Mouse (Mus musculus): ENCODE results near the gene Clns1a.

Gene Clns1a

DNA sequence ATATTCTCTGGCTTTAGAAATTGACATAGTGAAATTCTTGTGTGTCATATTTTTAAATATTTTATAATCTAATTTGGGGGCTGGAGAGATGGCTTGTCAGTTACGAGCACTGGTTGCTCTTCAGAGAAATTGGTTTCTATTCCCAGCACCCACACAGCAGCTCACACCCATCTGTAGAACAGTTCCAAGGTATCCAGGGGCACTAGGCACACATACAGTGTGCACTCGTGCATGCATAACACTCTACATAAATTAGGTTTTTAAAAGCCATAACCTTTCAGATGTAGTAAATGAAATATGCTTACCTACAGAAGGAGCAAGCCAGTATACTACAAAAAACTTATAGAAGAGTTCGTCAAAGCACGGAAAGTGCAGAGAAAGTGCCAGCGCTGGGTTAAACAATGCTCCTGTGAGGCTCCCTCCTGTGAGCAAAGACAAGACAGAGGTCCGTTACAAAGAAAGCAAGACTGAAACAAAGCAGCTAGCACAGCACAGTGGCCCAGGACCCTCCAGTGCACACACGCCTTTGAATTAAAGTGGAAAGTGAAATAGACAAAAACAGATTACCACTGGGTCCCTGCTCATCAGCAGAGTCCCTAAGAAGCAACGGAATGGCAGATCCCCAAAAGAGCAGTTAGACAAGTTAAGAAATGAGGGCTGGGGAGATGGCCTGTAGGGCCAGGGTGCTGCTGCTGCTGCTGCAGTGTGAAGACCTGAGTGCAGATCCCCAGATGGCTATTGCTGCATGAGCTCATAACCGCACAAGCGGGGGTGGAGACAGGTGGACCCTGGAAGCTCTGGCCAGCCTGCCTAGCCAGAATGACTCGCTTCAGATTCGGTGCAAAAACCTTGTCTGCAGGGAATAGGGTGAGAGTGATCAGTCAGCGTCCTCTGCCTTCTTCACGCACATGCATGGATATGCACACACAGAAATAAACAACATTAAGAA is 32.5 kb downstream of the Clns1a start:
- in situ Hi-C loops (cut with MseI, MboI) = no loop called here

DNA sequence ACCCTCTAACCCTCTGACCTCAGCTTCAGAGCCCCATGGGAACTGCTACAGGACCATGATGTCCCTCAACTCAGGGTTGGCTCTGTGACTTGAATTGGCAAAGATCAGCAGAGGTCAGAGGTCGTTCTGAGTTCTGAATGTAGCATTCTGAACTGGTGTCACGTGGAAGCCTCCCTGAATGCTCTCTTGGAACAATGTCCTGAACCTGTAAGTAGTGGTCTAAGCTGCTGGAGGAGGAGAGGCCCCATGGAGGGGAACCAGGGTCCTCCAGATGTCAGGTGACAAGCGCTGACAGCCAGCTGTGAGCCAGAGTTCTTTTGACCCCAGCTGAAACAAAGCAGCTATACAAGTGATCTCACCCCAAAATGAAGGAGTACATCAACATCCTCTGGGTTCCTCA is 34.0 kb downstream of the Clns1a start:
- in situ Hi-C loops (cut with MseI, MboI) = no loop called here

DNA sequence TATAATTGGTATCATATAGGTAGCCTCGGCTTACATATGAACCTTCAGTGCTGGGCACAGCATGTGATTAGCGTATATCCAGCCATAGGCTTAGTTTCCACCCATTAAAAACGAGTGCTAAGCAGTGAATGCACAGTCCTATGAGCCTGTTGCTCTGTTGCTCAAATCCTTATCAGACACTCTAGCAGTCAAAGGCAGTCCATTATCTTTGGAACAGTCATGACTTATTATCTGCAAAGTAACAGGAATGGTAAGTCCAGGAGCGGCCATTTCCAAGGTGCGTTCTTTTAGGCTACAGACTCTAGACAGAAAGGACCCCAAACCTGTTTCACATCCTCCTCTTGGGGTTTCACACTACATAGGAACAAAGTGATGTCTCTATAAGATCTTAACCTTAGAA is 37.2 kb downstream of the Clns1a start:
- in situ Hi-C loops (cut with MseI, MboI) = no loop called here

DNA sequence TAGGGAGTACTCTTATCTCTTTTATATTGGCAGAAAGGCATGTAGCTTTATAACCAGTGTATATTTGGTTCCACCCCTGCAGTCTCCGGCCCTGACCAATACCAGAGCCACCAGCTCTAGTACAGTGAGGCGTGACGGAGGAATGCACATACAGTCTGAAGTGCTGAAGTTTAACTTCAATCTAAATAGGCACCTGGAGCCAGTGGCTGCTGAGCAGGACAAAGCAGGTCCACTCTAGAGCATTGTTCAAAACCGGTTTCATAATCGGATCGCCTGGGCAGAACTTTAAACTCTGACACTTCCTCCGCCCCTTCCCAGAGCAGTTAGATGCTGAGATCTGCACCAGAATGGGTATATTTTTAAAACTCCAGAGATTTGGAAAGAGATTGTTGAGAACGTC is 38.6 kb downstream of the Clns1a start:
- in situ Hi-C loops (cut with MseI, MboI) = no loop called here

DNA sequence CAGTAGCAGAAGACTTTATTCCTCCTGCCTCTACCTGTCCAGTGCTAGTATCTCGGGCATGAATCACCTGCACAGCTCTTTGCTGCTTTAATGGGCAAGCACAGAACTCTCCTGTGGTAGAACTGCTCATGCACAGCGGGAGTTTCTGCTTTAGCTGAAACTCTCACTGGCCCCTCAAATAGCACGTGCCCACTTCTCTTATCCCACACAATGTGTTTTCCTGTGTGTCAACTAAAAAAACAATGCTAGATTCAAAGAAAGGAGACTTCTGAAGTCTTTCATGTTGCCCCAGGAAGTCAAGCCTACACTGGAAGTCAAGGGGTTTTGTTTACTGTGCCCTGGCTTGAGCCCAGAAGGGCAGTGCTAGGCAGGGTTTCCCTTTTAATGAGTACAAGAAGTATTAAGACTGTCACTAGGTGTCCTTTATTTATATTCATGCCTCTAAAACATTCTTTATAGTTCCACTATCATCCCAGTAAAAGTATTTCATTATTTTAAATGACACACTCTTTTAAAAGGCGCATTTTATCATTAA is 39.5 kb downstream of the Clns1a start:
- in situ Hi-C loops (cut with MseI, MboI) = no loop called here

DNA sequence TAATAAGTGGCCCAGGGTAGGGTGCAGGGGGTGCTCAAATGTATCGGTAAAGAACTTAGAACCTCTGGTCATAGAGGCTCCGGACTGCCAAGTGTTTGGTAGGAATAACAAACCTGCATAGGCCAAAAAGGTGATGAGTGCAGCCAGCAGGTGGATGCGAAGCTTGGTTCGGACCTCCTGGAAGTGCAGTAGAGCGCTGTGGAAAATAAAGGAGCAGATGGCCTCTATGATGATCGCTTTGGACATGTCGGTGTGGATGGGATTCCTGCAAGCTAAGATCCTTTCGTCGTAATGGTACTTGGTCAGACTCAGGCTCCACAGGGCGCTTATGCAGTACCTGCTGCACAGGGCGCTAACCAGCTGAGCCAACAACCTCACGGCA is 40.8 kb downstream of the Clns1a start:
- in situ Hi-C loops (cut with MseI, MboI) = no loop called here

DNA sequence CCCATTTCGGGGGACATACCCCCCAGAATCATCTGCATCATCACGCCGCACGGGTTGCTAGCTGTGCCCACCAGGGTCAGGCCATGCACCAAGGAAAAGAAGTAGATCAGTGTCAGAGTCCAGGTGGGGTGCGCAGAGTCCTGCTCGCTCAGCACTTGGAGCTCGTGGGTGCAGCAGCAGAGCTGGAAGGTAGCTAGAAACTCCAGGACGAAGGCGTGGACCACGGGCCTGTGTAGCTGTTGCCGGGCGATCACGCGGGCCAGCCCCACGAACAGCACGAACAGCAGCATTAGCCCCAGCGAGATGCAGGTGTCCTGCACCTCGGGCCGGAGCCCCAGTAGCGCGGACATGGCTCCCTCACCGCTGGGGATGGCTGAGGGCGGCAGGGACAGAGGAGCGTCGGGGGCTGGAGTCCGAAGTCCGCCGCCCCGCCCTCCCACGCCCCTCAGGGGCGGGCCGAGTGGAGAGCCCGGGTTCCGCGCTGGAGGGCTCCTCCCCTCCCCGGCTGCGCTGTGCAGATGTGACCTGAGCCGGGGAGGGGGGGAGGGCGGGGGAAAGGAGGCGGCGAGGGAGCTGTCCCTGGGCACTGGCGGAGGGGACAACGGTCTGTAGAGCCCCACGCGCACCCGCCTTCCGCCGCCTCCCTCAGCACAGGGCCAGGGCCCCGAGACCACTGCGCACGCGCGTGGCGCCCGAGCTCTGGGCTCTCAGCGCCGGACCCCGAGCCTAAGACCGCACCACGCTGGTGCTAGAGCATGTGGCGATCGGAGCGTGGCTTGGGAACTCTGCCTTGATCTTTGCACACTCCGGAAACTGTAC is 41.4 kb downstream of the Clns1a start, which contains the start of gene Aqp11:
Gene Aqp11, minus strand, starts transcription at position 652 of the 819 bp plus-strand sequence.
- in situ Hi-C loops (cut with MseI, MboI) = no loop called here

DNA sequence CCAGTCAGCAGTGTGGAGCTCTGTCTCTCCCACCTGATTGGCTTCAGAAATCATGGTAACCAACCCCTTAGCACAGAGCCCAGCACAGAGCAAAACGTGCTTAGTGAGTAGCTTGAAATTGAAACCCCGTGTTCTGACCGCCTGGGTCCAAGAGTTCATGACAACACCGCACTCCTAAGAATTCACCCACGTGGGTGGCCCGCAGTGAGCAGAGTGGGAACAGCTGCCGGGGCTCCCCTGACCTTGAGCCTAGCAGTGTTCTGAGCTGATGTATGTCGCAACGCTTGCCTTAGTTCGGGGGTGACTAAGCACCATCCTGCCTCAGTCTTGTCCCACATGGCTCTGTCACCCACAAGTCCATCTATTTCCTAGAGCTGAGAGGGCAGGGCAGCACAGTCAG is 44.5 kb downstream of the Clns1a start:
- in situ Hi-C loops (cut with MseI, MboI) = loop anchor here (10.0 kb wide), 2 partner anchors 104 to 234 kb away; no protein-coding TSS in a partner anchor

DNA sequence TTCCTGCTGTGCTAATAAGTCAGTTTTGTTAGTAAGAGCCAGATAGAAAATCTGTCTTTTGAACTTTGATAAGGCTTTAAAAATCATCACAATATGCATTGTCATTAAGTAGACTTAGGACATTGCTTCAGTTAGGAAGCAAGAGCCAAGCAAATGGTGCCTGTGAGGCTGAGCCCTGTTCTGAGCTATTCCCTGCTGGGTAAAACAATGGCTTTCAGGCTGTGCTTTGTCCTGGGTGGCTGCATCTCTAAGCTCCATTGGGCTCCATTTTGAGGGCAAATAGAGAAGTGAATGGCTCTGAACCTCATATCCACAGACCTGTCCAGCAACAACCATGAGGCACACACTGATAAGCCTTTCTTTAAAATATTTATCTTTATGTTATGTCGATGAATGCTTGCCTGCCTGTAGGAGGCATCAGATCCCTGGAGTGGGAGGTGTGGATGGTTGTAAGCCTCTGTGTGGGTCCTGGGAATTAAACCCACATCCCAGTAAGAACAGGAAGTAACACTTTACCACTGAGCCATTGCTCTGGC is 45.4 kb downstream of the Clns1a start:
- in situ Hi-C loops (cut with MseI, MboI) = loop anchor here (10.0 kb wide), 2 partner anchors 103 to 233 kb away; no protein-coding TSS in a partner anchor

DNA sequence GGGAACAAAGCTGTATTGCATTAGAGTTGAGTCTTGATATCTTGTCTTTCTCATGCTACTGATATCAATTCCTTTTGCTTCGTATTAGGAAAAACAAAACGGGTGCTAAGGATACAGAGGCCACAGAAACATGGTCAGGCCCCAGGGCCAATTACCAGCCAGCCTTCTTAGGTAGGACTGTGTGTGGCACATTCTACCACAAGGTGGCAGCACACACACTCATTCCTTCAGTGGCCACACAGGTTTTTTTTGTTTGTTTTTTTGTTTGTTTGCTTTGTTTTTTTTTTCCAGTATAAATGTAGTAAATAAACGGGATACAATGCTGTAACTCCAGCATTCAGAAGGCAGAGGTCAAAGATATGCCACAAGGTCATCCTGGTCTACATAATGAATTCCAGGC is 48.9 kb downstream of the Clns1a start:
- in situ Hi-C loops (cut with MseI, MboI) = loop anchor here (5.0 to 10.0 kb wide), 3 partner anchors 100 to 230 kb away; no protein-coding TSS in a partner anchor

DNA sequence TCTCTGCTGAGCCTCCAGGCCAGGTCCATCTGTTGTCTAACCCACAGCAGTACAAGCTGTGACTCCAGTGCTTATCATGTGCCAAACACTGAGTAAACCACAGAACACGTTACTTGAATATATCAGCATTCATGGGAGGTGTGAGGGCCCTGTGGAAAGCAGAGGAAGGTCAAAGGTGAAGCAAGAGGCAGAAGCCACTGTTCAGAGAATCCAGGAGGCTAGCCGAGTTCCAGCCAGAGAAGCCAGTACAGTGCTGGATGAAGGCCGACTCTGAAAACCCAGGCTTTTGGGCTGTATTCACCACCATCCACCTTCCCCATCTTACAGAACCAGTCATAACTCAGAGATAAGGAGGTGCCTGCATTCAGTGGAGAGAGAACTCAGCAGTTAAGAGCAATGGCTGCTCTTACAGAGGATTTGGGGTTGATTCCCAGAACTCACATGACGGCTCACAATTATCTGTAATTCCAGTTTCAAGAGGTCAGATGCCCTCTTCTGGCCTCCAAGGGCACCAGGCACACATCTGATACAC is 50.8 kb downstream of the Clns1a start:
- in situ Hi-C loops (cut with MseI, MboI) = loop anchor here (5.0 to 10.0 kb wide), 3 partner anchors 98 to 228 kb away; no protein-coding TSS in a partner anchor

DNA sequence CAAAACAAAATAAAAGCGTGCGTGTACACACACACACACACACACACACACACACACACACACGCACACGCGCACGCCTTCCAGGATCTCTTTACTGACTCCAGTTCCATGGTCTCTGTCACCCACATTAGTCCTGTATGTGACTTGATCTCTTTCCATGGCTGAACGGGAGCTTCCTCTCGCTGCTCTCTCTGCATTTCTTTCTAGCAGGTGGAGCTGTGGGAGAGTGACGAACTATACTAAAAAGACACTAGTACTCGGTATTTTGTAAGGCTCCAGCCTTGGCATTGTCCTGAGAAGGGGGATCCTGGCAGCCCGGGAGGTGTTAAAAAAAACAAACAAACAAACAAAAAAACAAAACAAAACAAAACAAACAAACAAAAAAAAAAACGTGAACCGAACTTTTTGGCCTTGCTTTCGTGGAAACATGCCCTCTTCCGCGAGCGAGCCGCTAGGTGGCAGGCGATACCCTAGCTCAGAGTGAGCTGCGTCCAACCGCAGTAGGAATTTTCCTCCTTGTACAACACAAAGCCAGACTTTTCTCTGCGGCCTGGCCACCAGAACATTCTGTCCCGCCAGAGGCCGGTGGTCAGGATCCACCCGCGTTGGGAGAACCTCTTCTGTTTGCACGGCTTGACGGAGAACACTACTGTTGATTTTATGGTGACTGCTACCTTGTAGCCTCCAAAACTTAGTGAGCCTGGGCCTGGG is 51.5 kb downstream of the Clns1a start:
- in situ Hi-C loops (cut with MseI, MboI) = loop anchor here (5.0 to 10.0 kb wide), 3 partner anchors 97 to 227 kb away; no protein-coding TSS in a partner anchor

DNA sequence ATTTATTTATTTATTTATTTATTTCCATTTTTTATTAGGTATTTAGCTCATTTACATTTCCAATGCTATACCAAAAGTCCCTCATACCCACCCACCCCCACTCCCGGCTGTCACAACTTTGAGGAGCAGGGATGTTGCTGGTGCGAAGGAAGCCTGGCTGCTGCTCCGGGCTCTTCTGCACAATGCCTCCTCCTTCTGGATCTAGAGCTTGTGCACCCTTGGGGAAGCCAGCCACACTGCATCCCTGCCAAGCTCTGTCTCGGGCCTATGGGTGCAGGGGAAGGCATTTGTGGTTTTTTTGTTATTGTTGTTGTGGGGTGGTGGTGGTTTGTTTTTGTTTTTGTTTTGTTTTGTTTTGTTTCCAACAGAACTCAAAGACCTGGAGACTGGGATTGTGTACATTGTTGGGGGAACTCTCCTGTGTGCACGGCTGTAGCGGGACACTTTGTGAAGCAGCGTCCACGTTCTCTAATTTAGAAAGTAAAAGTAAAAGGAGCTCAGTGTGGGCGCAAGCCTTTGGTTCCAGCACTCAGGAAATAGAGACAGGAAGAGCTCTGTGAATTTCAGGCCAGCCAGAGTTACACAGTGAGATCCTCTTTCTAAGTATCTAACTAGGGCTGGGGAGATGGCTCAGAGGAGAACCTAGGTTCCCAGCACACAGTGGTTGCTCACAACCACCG is 52.2 kb downstream of the Clns1a start:
- in situ Hi-C loops (cut with MseI, MboI) = loop anchor here (5.0 to 10.0 kb wide), 3 partner anchors 96 to 226 kb away; no protein-coding TSS in a partner anchor

DNA sequence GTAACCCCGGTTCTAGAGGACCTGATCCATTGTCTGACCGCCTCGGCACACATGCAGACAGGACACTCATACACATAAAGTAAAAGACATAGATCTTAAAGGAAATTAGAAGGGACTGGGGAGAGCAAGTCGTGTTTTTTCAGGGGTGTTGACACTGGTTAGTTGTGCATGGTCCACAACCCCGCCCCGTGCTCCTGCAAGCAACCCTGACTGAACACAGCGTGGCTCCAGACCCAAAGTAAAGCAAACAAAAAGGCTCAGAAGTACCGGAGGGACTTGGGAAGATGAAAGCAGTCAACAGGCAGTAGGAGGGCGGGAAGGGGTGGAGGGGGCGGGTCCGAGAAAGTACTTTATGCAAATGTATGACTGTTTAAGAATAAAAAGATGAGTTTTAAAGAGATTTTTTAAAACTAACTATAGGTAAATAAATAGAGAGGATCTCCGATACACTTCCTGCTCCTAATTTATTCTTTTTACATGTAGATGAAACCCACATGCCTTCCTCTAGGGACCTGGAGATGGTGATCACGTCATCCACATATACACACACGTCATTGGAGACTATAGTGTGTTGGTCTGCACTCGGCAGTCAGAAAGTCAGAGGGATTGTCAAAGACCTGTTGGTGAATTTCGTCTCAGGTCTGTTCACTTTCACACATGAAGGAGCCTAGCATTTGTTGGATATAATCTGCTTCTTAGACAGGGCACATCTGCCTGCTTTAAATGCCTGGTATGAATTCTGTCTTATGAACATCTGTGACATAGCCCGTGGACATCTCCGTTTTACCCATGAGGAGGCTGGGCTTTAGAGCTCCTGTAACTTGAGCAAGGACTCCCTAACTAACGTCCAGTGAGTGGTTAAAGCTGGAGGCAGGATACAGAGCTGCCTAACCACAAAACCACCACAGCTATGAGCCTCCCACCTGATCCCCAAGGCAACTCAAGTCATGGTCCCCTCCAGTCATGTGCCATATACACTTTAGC is 53.1 kb downstream of the Clns1a start:
- in situ Hi-C loops (cut with MseI, MboI) = loop anchor here (5.0 to 10.0 kb wide), 3 partner anchors 95 to 225 kb away; no protein-coding TSS in a partner anchor

DNA sequence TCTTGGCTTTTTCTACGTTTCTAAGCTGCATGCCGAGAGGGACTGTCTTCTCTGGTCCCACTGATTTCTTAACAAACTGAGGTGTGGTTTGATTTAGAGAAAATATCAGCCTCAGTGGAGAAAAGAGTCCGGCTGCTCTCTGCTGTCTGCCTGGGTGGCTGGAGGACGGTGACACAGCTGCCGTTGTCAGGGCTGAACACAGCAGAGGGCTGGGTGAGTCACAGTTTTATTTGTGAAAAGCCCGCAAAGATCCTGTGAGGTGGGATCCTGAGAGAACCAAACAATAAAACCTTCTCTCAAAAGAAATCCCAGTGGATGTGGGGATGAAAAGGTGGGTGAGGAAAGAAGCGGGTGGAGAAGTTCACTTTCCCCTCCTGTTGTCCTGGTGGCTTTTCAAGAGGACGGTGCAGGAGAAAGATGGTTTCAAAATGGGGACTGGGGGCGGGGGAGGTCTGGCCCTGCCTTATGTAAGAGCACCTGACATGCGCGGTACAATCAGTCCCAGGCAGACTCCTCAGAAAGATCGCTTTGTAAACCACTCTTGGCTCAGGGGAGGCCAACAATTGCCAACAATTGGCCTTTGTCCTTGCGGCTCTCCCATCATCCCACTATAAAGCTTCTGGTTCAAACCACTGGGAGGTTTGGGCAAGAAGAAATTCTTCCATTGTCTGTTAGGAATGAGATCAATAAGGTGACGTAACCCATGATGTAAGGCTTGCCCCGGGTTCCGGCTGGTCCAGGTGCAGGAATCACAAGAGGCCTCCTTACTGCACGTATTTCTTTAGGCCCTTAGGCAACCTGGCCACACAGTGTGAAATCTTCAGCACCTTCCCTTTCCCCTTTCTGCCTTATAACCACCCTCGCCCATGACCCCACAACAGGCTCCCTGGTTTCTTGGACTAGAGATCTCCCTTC is 60.8 kb downstream of the Clns1a start:
- in situ Hi-C loops (cut with MseI, MboI) = no loop called here

DNA sequence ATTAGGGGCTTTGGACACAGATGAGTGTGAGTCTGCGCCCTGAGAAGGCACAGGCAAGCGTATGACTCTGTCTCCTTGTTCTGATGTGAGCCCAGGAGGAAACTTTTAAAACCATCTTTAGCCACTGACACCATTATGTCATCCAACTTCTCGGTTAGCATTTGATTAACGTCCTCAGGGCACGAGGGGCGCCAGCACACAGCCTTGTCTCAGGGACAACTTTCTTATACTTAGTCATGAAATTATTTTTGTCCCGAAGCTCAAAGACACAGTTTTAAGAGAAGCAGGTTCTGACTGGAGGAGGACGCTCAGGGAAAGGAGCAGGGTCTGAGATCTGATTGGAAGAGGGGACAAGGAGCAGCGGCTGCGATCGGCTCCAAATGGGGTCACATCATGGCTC is 68.2 kb downstream of the Clns1a start:
- in situ Hi-C loops (cut with MseI, MboI) = no loop called here

DNA sequence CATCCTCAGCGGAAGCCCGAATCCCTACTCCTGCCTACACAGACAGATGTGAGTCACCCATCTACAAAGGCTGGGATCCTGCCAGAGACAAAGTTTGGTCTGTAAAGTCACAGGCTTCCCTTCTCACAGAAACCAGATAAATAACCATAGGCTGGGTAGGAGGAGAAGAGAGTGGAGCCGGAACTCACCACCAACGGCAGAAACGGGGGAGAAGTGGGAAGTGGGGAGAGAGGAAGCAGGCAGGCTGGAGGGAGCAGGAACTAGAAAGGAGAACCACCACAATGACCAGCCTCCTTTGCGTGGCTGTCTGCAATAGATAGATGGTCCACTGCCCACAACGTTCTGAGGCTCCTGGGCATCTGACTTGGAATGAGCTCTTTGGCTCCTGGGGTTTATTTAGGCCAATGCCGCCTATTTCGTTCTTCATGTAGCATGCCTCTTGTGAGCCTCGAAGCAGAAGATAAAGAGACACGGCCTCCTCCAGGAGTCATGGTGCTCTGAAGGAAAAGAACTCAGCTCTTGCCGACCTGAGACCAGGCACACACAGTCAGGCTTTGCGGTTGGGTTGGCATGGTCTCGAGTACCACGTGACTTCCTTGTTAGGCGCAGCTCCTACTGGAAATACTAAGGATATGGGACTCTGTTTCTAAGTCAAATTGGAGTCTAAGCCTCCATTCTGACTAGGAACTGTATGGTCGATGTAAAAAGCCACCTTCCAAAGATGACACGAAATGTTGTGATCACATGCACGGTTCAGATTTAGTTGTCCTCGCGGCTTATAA is 68.9 kb downstream of the Clns1a start:
- in situ Hi-C loops (cut with MseI, MboI) = no loop called here
